Mouse (Mus musculus): ENCODE data around the gene Amn. TPM values are rescaled to one million over a fixed set of nuclear protein-coding genes. Genes with fewer than 3 reads are reported as not detected.

Gene Amn
- 12.6 and 23.2 TPM in 2 replicates for polyA plus RNA-seq (2021; fragmentation: Nextera tagmentation)
- long read RNA-seq, experiment 1, transcript Amn-202 (7 exons, 1,024 nt) = major isoform, 11 of 28 reads
- long read RNA-seq, experiment 1, partial matches to known transcripts = 15 of 28 reads
- long read RNA-seq, experiment 1, other reads (novel, unspliced or antisense) = 2 of 28 reads
- long read RNA-seq, experiment 2, partial matches to known transcripts = 16 of 23 reads
- long read RNA-seq, experiment 2, other reads (novel, unspliced or antisense) = 3 of 23 reads

GRCm38 (mm10) chr12:111270629-111271277, at the start of gene Amn:
TSS of gene Amn (plus strand) at chr12:111271095.

Other genes with a start within 250 kb of the Amn start
- 1.7 and 2.0 TPM in 2 replicates for gene Rcor1, start 231.7 kb upstream of the Amn start, polyA plus RNA-seq (2021; fragmentation: Nextera tagmentation)
- 5.7 and 5.9 TPM in 2 replicates for gene Traf3, start 104.7 kb upstream of the Amn start, polyA plus RNA-seq (2021; fragmentation: Nextera tagmentation)
- gene 4930595D18Rik, start 86.6 kb upstream of the Amn start, polyA plus RNA-seq (2021; fragmentation: Nextera tagmentation) = not detected in 2 replicates
- 22.0 and 23.9 TPM in 2 replicates for gene Cdc42bpb, start 106.6 kb downstream of the Amn start, polyA plus RNA-seq (2021; fragmentation: Nextera tagmentation)
- 42.9 and 56.3 TPM in 2 replicates for gene Lbhd2, start 135.7 kb downstream of the Amn start, polyA plus RNA-seq (2021; fragmentation: Nextera tagmentation)
- gene Exoc3l4, start 145.9 kb downstream of the Amn start, polyA plus RNA-seq (2021; fragmentation: Nextera tagmentation) = 2.6 and 3.6 TPM in 2 replicates
- 2.5 and 3.5 TPM in 2 replicates for gene Tnfaip2, start 171.4 kb downstream of the Amn start, polyA plus RNA-seq (2021; fragmentation: Nextera tagmentation)
- 3.0 and 4.5 TPM in 2 replicates for gene Gm266, start 214.7 kb downstream of the Amn start, polyA plus RNA-seq (2021; fragmentation: Nextera tagmentation)